Mouse (Mus musculus): Measurements from ENCODE around the gene Mtor. TPM values are rescaled to one million over a fixed set of nuclear protein-coding genes. Genes with fewer than 3 reads are reported as not detected.

Mtor gene
- polyA plus RNA-seq, 1 experiment = 20.2 TPM

- TF ChIP-seq POLR2A (IDR thresholded peaks at IDR 0.05; ENCODE audit: borderline replicate concordance, extremely low read depth, low read depth, low read length) (no peak), CTCF (IDR thresholded peaks at IDR 0.05; ENCODE audit: insufficient read depth, low read length) (no peak)
- Histone ChIP-seq H3K4me1 (ENCODE audit: control insufficient read depth, insufficient read depth, low read length) (no peaks in the 10 kb centered on the region), H3K4me3 (replicated peaks; ENCODE audit: extremely low read depth, low read depth, low read length) (no peak overlapping the region)
- WGBS = 67% methylated on average over 5 of the region's 5 CpGs
- no peak for DNase-seq
These were observed 69.9 kb downstream of the Mtor start for GRCm38 (mm10) chr4:148518235-148518795.

GRCm38 (mm10) chr4:148523538-148523937 is 75.1 kb downstream of the Mtor start:
- TF ChIP-seq CTCF (IDR thresholded peaks at IDR 0.05; ENCODE audit: insufficient read depth, low read length) (no peak), POLR2A (IDR thresholded peaks at IDR 0.05; ENCODE audit: borderline replicate concordance, extremely low read depth, low read depth, low read length) (no peak)
- no peak for DNase-seq
- 70% methylated on average over 7 of the region's 7 CpGs for WGBS
- Histone ChIP-seq H3K4me3 (replicated peaks; ENCODE audit: extremely low read depth, low read depth, low read length) (no peak overlapping the region), H3K4me1 (ENCODE audit: control insufficient read depth, insufficient read depth, low read length) (no peaks in the 10 kb centered on the region)

GRCm38 (mm10) chr4:148527158-148527910 is 78.9 kb downstream of the Mtor start:
- WGBS = 81% methylated on average over 10 of the region's 10 CpGs
- Histone ChIP-seq H3K4me3 (replicated peaks; ENCODE audit: extremely low read depth, low read depth, low read length) (no peak overlapping the region), H3K4me1 (ENCODE audit: control insufficient read depth, insufficient read depth, low read length) (no peaks in the 10 kb centered on the region)
- no peak for DNase-seq
- TF ChIP-seq POLR2A (IDR thresholded peaks at IDR 0.05; ENCODE audit: borderline replicate concordance, extremely low read depth, low read depth, low read length) (no peak), CTCF (IDR thresholded peaks at IDR 0.05; ENCODE audit: insufficient read depth, low read length) (no peak)

GRCm38 (mm10) chr4:148530351-148530750 is 81.9 kb downstream of the Mtor start:
- DNase-seq = no peak
- TF ChIP-seq CTCF (IDR thresholded peaks at IDR 0.05; ENCODE audit: insufficient read depth, low read length) = no peak
- TF ChIP-seq POLR2A (IDR thresholded peaks at IDR 0.05; ENCODE audit: borderline replicate concordance, extremely low read depth, low read depth, low read length) = no peak
- Histone ChIP-seq H3K4me1 (ENCODE audit: control insufficient read depth, insufficient read depth, low read length) (no peaks in the 10 kb centered on the region), H3K4me3 (replicated peaks; ENCODE audit: extremely low read depth, low read depth, low read length) (no peak overlapping the region)
- 95% methylated on average over 5 of the region's 5 CpGs for WGBS

GRCm38 (mm10) chr4:148530778-148531177 is 82.4 kb downstream of the Mtor start:
- no peak for TF ChIP-seq POLR2A (IDR thresholded peaks at IDR 0.05; ENCODE audit: borderline replicate concordance, extremely low read depth, low read depth, low read length)
- no peak for TF ChIP-seq CTCF (IDR thresholded peaks at IDR 0.05; ENCODE audit: insufficient read depth, low read length)
- no peak for DNase-seq
- Histone ChIP-seq H3K4me1 (ENCODE audit: control insufficient read depth, insufficient read depth, low read length) (no peaks in the 10 kb centered on the region), H3K4me3 (replicated peaks; ENCODE audit: extremely low read depth, low read depth, low read length) (no peak overlapping the region)
- WGBS = 82% methylated on average over 6 of the region's 6 CpGs

GRCm38 (mm10) chr4:148531341-148531740 is 82.9 kb downstream of the Mtor start:
- no peak overlapping the region for H3K4me3 ChIP-seq (replicated peaks; ENCODE audit: extremely low read depth, low read depth, low read length)
- WGBS = 78% methylated on average over 4 of the region's 4 CpGs
- DNase-seq = no peak
- no peaks in the 10 kb centered on the region for H3K4me1 ChIP-seq (ENCODE audit: control insufficient read depth, insufficient read depth, low read length)
- no peak for TF ChIP-seq CTCF (IDR thresholded peaks at IDR 0.05; ENCODE audit: insufficient read depth, low read length)
- TF ChIP-seq POLR2A (IDR thresholded peaks at IDR 0.05; ENCODE audit: borderline replicate concordance, extremely low read depth, low read depth, low read length) = no peak

- no peak for DNase-seq
- no peak for TF ChIP-seq CTCF (IDR thresholded peaks at IDR 0.05; ENCODE audit: insufficient read depth, low read length)
- TF ChIP-seq POLR2A (IDR thresholded peaks at IDR 0.05; ENCODE audit: borderline replicate concordance, extremely low read depth, low read depth, low read length) = no peak
- H3K4me3 ChIP-seq (replicated peaks; ENCODE audit: extremely low read depth, low read depth, low read length) = no peak overlapping the region
- no peaks in the 10 kb centered on the region for H3K4me1 ChIP-seq (ENCODE audit: control insufficient read depth, insufficient read depth, low read length)
- WGBS = 91% methylated on average over 3 of the region's 3 CpGs
These were observed 84.1 kb downstream of the Mtor start for GRCm38 (mm10) chr4:148532516-148532915.

GRCm38 (mm10) chr4:148533613-148534328 is 85.4 kb downstream of the Mtor start:
- WGBS = 82% methylated on average over 12 of the region's 12 CpGs
- TF ChIP-seq POLR2A (IDR thresholded peaks at IDR 0.05; ENCODE audit: borderline replicate concordance, extremely low read depth, low read depth, low read length) = no peak
- TF ChIP-seq CTCF (IDR thresholded peaks at IDR 0.05; ENCODE audit: insufficient read depth, low read length) = no peak
- DNase-seq = no peak
- Histone ChIP-seq H3K4me1 (ENCODE audit: control insufficient read depth, insufficient read depth, low read length) (no peaks in the 10 kb centered on the region), H3K4me3 (replicated peaks; ENCODE audit: extremely low read depth, low read depth, low read length) (no peak overlapping the region)

- 54% methylated on average over 3 of the region's 3 CpGs for WGBS
- no peak overlapping the region for H3K4me3 ChIP-seq (replicated peaks; ENCODE audit: extremely low read depth, low read depth, low read length)
- TF ChIP-seq CTCF (IDR thresholded peaks at IDR 0.05; ENCODE audit: insufficient read depth, low read length) (no peak), POLR2A (IDR thresholded peaks at IDR 0.05; ENCODE audit: borderline replicate concordance, extremely low read depth, low read depth, low read length) (no peak)
- no peak for DNase-seq
- H3K4me1 ChIP-seq (ENCODE audit: control insufficient read depth, insufficient read depth, low read length) = no peaks in the 10 kb centered on the region
These were observed 87.5 kb downstream of the Mtor start for GRCm38 (mm10) chr4:148535876-148536275.

All from lung, adult 2 months (tissue).